Mouse (Mus musculus) stomach, postnatal 0 days (tissue): ENCODE measurements around the gene Gcnt7.

ENCODE experiments used
- CTCF ChIP-seq: IDR thresholded peaks from 2 replicates; pipeline ENCODE4 v1.5.1; 2016; ENCODE audit warnings: antibody characterized with exemption, low read depth, mild to moderate bottlenecking, moderate library complexity
- EP300 ChIP-seq: optimal IDR thresholded peaks from 2 replicates; pipeline ENCODE3; 2016; ENCODE audit warnings: antibody characterized with exemption

- no peak for TF ChIP-seq CTCF
- TF ChIP-seq EP300, result no peak
Observed at GRCm38 (mm10) chr2:172440640-172441005, 17.8 kb downstream of the Gcnt7 start.
